8 mouse cellular contexts compared by ENCODE assay signal in genomic region chr4:129049306-129050011, GRCm38 (mm10). TPM values are rescaled to one million over a fixed set of nuclear protein-coding genes. Genes with fewer than 3 reads are reported as not detected.
A peak's percentile ranks its signal among the peaks of the same experiment; 100 is the strongest.
DNase-seq lines count a peak whose midpoint lies in the region; TF ChIP-seq lines count a peak whose summit lies in the region.

No protein-coding gene starts in this region.

- H3K36me3 ChIP-seq in ES-Bruce4 (ENCODE audit: control insufficient read depth, insufficient read depth, low read length, poor library complexity, severe bottlenecking): no peaks in the 10 kb centered on the region

- TF ChIP-seq CTCF in ES-Bruce4 (IDR thresholded peaks at IDR 0.05; ENCODE audit: low read depth, low read length): no peak

- no peaks in the 10 kb centered on the region for H3K27me3 ChIP-seq in ES-Bruce4 (ENCODE audit: control insufficient read depth, insufficient read depth, low read length, poor library complexity, severe bottlenecking)

- H3K27ac ChIP-seq in ES-Bruce4 (ENCODE audit: insufficient read depth, low read length): no peak overlapping the region

- no peak for TF ChIP-seq EP300 in ES-Bruce4 (IDR thresholded peaks at IDR 0.05; ENCODE audit: insufficient read depth, low read depth, low read length)

- no peak for TF ChIP-seq POLR2A in ES-Bruce4 (IDR thresholded peaks at IDR 0.05; ENCODE audit: insufficient read depth, low read length)

- DNase-seq in embryo, embryonic 10.5 days (ENCODE audit: low spot score): peak; percentile 65
- no peak for DNase-seq in embryo, embryonic 10 days (ENCODE audit: low spot score)
- peak; percentile 33 for DNase-seq in embryo, embryonic 9.5 days (ENCODE audit: extremely low spot score)
- peak; percentile 71 for DNase-seq in induced T-regulatory cell, adult 2 months (ENCODE audit: low read depth)
- peak; percentile 26 for DNase-seq in lung, postnatal 10 days
- DNase-seq in right cerebral cortex, postnatal 25 days: peak; percentile 36
- DNase-seq in urinary bladder, postnatal 36 days (ENCODE audit: low spot score in 2 of 2): no peak

- peaks cover 10% of the 10 kb centered on the region for H3K4me1 ChIP-seq in ES-Bruce4 (ENCODE audit: control insufficient read depth, insufficient read depth, low read length)

- H3K9me3 ChIP-seq in ES-Bruce4 (replicated peaks; ENCODE audit: control insufficient read depth, insufficient read depth, low read length, poor library complexity, severe bottlenecking): no peaks in the 10 kb centered on the region

- peak overlapping the region; percentile 63 for H3K9ac ChIP-seq in ES-Bruce4 (ENCODE audit: low read depth, poor library complexity, severe bottlenecking)

- H3K4me3 ChIP-seq in ES-Bruce4 (ENCODE audit: low read depth, low read length): peak overlapping the region; percentile 77

RNA-seq across cellular contexts. Expression of gene Rnf19b, which starts 8.6 kb away (rescaled TPM):
- polyA plus RNA-seq in ES-Bruce4 (2011; ENCODE audit: insufficient read depth, insufficient read length, low read depth, missing spikeins): 38.8 and 43.4 TPM in 2 replicates

RNA-seq across cellular contexts. Expression of gene Tmem54, which starts 55.9 kb away (rescaled TPM):
- 6.9 and 8.9 TPM in 2 replicates for polyA plus RNA-seq in ES-Bruce4 (2011; ENCODE audit: insufficient read depth, insufficient read length, low read depth, missing spikeins)

RNA-seq across cellular contexts. Expression of gene Ak2, which starts 57.7 kb away (rescaled TPM):
- 204 and 208 TPM in 2 replicates for polyA plus RNA-seq in ES-Bruce4 (2011; ENCODE audit: insufficient read depth, insufficient read length, low read depth, missing spikeins)

Comparison
In these comparisons a context has a peak if more than half of its experiments do, and no peak if none do; other contexts are left out.
1. DNase-seq: peak in embryo, embryonic 10.5 days (single experiment), embryo, embryonic 9.5 days (single experiment), induced T-regulatory cell, adult 2 months (single experiment), lung, postnatal 10 days (single experiment) and right cerebral cortex, postnatal 25 days (single experiment); none in embryo, embryonic 10 days (single experiment) and urinary bladder, postnatal 36 days (0 of 2).